ENCODE assay signal across 9 mouse cellular contexts in genomic region chr6:88860914-88861313, GRCm38 (mm10). TPM values are rescaled to one million over a fixed set of nuclear protein-coding genes. Genes with fewer than 3 reads are reported as not detected.
A peak's percentile ranks its signal among the peaks of the same experiment; 100 is the strongest.
DNase-seq lines count a peak whose midpoint lies in the region; ATAC-seq and TF ChIP-seq lines count a peak whose summit lies in the region.
"Had no signal": no experiment of that assay in that cellular context is flagged by ENCODE, and none has a peak within 500 bp of the region (broad histone marks: within the 10 kb centered on the region; RNA-seq: fewer than 3 reads in every experiment).

No protein-coding gene starts in this region.

- H3K27me3 ChIP-seq in heart, adult 2 months (ENCODE audit: control insufficient read depth, insufficient read depth, low read length): no peaks in the 10 kb centered on the region
- H3K27me3 ChIP-seq in Patski: no peaks in the 10 kb centered on the region

- H3K4me1 ChIP-seq in heart, adult 2 months (ENCODE audit: control insufficient read depth, insufficient read depth, low read length): peaks cover 3% of the 10 kb centered on the region; the same call in 1 of the 2 replicates

- H3K4me3 ChIP-seq in heart, adult 2 months: no peak overlapping the region
- H3K4me3 ChIP-seq: erythroblast, embryonic 14.5 days had no signal

- no peak for TF ChIP-seq EP300 in heart, adult 2 months (IDR thresholded peaks at IDR 0.05; ENCODE audit: insufficient read depth, low read depth, low read length)

- no peak for TF ChIP-seq POLR2A in heart, adult 2 months (IDR thresholded peaks at IDR 0.05; ENCODE audit: insufficient read depth, low read depth, low read length)

- in situ Hi-C loops in Patski (cut with MboI; ENCODE audit: low pct_unique_long_range_greater_than_20kb): loop anchor here (25.0 kb wide), 1 partner anchor 674 kb away; the partner anchor contains the start of gene Gata2

- no peaks in the 10 kb centered on the region for H3K36me3 ChIP-seq in heart, adult 2 months (ENCODE audit: control insufficient read depth, insufficient read depth, low read length)

- no peak overlapping the region for H3K9ac ChIP-seq in heart, adult 2 months (ENCODE audit: low read depth, low read length)

- no peaks in the 10 kb centered on the region for H3K79me2 ChIP-seq in heart, adult 2 months (replicated peaks; ENCODE audit: control insufficient read depth, insufficient read depth, low read length)

- intact Hi-C loops in heart, adult 2 months (cut with DNase I): no loop called here
- intact Hi-C loops in heart, postnatal 25 days (cut with DNase I): no loop called here

- DNase-seq in heart, adult 2 months: no peak
- DNase-seq in heart, postnatal 25 days (ENCODE audit: low spot score): no peak
- peak; percentile 66 for DNase-seq in A20 (ENCODE audit: low read depth, low spot score)
- peak; percentile 31 for DNase-seq in Patski (ENCODE audit: low read depth, low spot score)
- peak; percentile 48 for DNase-seq in forelimb bud, embryonic 11.5 days (ENCODE audit: low read depth, low spot score)
- DNase-seq in gastrocnemius, postnatal 25 days: no peak
- DNase-seq in left cerebral cortex, adult 18-20 months (ENCODE audit: low spot score in 2 of 2): no peak

- POLR2A ChIA-PET in Patski (lab: Charles Lee): no interaction called here

- no peak overlapping the region for H3K27ac ChIP-seq in heart, adult 2 months

- CTCF ChIA-PET in Patski (lab: Charles Lee): interaction anchor here (0.8 to 2.0 kb wide), 5 partner anchors 8 to 19 kb away, joined by 3 to 8 read pairs (median 4); partner anchors contain the start of gene Abtb1

- peak; percentile 69 for TF ChIP-seq CTCF in heart, adult 2 months (IDR thresholded peaks at IDR 0.05)
- no peak for TF ChIP-seq CTCF in Patski (IDR thresholded peaks at IDR 0.05)

- 24% methylated on average over 2 of the region's 2 CpGs for WGBS in heart, adult 2 months

- ATAC-seq in Patski: peak; percentile 55
- peak; percentile 95 for ATAC-seq in megakaryocyte progenitor cell, adult 5-6 weeks (replicated peaks; ENCODE audit: poor library complexity)

RNA-seq across cellular contexts. Expression of gene Podxl2, which starts 13.9 kb away (rescaled TPM):
- total RNA-seq in heart, adult 2 months (2021): 10 to 100 TPM; 13.1 to 15.9 TPM
- 20.7 and 26.2 TPM in 2 replicates for polyA plus RNA-seq in heart, adult 2 months (2012; rRNA removed)
- total RNA-seq in heart, postnatal 25 days (2021): 10 to 100 TPM; 16.5 to 16.8 TPM
- 41.5 TPM for polyA plus RNA-seq in Patski (2021)
- 0.15 TPM in 1 of 2 replicates, not detected in the other for total RNA-seq in megakaryocyte progenitor cell, adult 5-6 weeks (2015)
- total RNA-seq in megakaryocyte progenitor cell, adult 5-6 weeks (2017): 0.41 and 0.92 TPM in 2 replicates
- 10 to 100 TPM; 49.4 to 53.0 TPM for total RNA-seq in gastrocnemius, postnatal 25 days (2021)
- 100 to 1,000 TPM; 202 to 219 TPM for total RNA-seq in left cerebral cortex, adult 18-20 months (2021)

RNA-seq across cellular contexts. Expression of gene Abtb1, which starts 19.1 kb away (rescaled TPM):
- 10 to 100 TPM; 19.7 to 22.7 TPM for total RNA-seq in heart, adult 2 months (2021)
- polyA plus RNA-seq in heart, adult 2 months (2012; rRNA removed): 46.2 and 46.7 TPM in 2 replicates
- total RNA-seq in heart, postnatal 25 days (2021): 10 to 100 TPM; 21.9 to 23.3 TPM
- polyA plus RNA-seq in Patski (2021): 35.8 TPM
- total RNA-seq in megakaryocyte progenitor cell, adult 5-6 weeks (2015): 7.8 and 9.5 TPM in 2 replicates
- 40.1 and 40.7 TPM in 2 replicates for total RNA-seq in megakaryocyte progenitor cell, adult 5-6 weeks (2017)
- 10 to 100 TPM; 14.4 to 17.3 TPM for total RNA-seq in gastrocnemius, postnatal 25 days (2021)
- total RNA-seq in left cerebral cortex, adult 18-20 months (2021): 10 to 100 TPM; 38.8 to 44.3 TPM

RNA-seq across cellular contexts. Expression of gene Mcm2, which starts 37.7 kb away (rescaled TPM):
- 1 to 10 TPM; 5.3 to 6.1 TPM for total RNA-seq in heart, adult 2 months (2021)
- polyA plus RNA-seq in heart, adult 2 months (2012; rRNA removed): 4.8 and 5.4 TPM in 2 replicates
- 1 to 10 TPM; 6.1 to 7.4 TPM for total RNA-seq in heart, postnatal 25 days (2021)
- 61.8 TPM for polyA plus RNA-seq in Patski (2021)
- 103 and 107 TPM in 2 replicates for total RNA-seq in megakaryocyte progenitor cell, adult 5-6 weeks (2015)
- 150 and 151 TPM in 2 replicates for total RNA-seq in megakaryocyte progenitor cell, adult 5-6 weeks (2017)
- total RNA-seq in gastrocnemius, postnatal 25 days (2021): 1 to 10 TPM; 4.6 to 6.5 TPM
- 1 to 10 TPM; 3.7 to 6.8 TPM for total RNA-seq in left cerebral cortex, adult 18-20 months (2021)

RNA-seq across cellular contexts. Expression of gene Tpra1, which starts 41.1 kb away (rescaled TPM):
- total RNA-seq in heart, adult 2 months (2021): 10 to 100 TPM; 34.4 to 34.8 TPM
- polyA plus RNA-seq in heart, adult 2 months (2012; rRNA removed): 88.0 and 118 TPM in 2 replicates
- 10 to 100 TPM; 36.4 to 37.2 TPM for total RNA-seq in heart, postnatal 25 days (2021)
- polyA plus RNA-seq in Patski (2021): 64.5 TPM
- 24.3 and 26.1 TPM in 2 replicates for total RNA-seq in megakaryocyte progenitor cell, adult 5-6 weeks (2015)
- total RNA-seq in megakaryocyte progenitor cell, adult 5-6 weeks (2017): 28.4 and 32.8 TPM in 2 replicates
- total RNA-seq in gastrocnemius, postnatal 25 days (2021): 10 to 100 TPM; 23.4 to 46.4 TPM
- total RNA-seq in left cerebral cortex, adult 18-20 months (2021): 10 to 100 TPM; 45.5 to 47.2 TPM

Comparison
In these comparisons a context has a peak if more than half of its experiments do, and no peak if none do; other contexts are left out.
1. DNase-seq: peak in A20 (single experiment), Patski (single experiment) and forelimb bud, embryonic 11.5 days (single experiment); none in heart, adult 2 months (0 of 2), heart, postnatal 25 days (single experiment), gastrocnemius, postnatal 25 days (single experiment) and left cerebral cortex, adult 18-20 months (0 of 2).
2. RNA of gene Podxl2, which starts 13.9 kb away (total RNA-seq): 202 to 219 TPM in left cerebral cortex, adult 18-20 months, 49.4 to 53.0 TPM in gastrocnemius, postnatal 25 days, 16.5 to 16.8 TPM in heart, postnatal 25 days and 13.1 to 15.9 TPM in heart, adult 2 months; 0.15 to 0.92 TPM in megakaryocyte progenitor cell, adult 5-6 weeks; every median in the first group is over 4 times any median in the second.
3. RNA of gene Mcm2, which starts 37.7 kb away (total RNA-seq): 103 to 151 TPM in megakaryocyte progenitor cell, adult 5-6 weeks; 6.1 to 7.4 TPM in heart, postnatal 25 days, 3.7 to 6.8 TPM in left cerebral cortex, adult 18-20 months, 4.6 to 6.5 TPM in gastrocnemius, postnatal 25 days and 5.3 to 6.1 TPM in heart, adult 2 months; every median in the first group is over 10 times any median in the second.